Mouse (Mus musculus) ES-Bruce4 (cell line): Measurements from ENCODE around the gene Hoxb3. TPM values are rescaled to one million over a fixed set of nuclear protein-coding genes. Genes with fewer than 3 reads are reported as not detected.

Experiments used
- H3K27ac ChIP-seq: 2 replicates; pipeline ENCODE4 v1.5.1; 2012; ENCODE audit warnings: low read length, inconsistent platforms; ENCODE audit not compliant: insufficient read depth
- H3K27me3 ChIP-seq: 2 replicates; pipeline ENCODE4 v1.6.1; 2012; ENCODE audit warnings: mild to moderate bottlenecking, low read length, inconsistent platforms; ENCODE audit not compliant: control insufficient read depth, poor library complexity, insufficient read depth, severe bottlenecking
- H3K36me3 ChIP-seq: 2 replicates; pipeline ENCODE4 v1.6.1; 2012; ENCODE audit warnings: inconsistent platforms, mild to moderate bottlenecking, low read length, moderate library complexity; ENCODE audit not compliant: control insufficient read depth, poor library complexity, insufficient read depth, severe bottlenecking
- H3K4me1 ChIP-seq: one replicate; pipeline ENCODE4 v1.8.1; 2011; ENCODE audit warnings: low read length; ENCODE audit not compliant: control insufficient read depth, insufficient read depth
- H3K4me3 ChIP-seq: 2 replicates; pipeline ENCODE4 v1.5.1; 2011; ENCODE audit warnings: low read depth, mild to moderate bottlenecking, low read length
- H3K9ac ChIP-seq: 2 replicates; pipeline ENCODE4 v1.6.1; 2012; ENCODE audit warnings: low read depth, mild to moderate bottlenecking, inconsistent platforms; ENCODE audit not compliant: poor library complexity, severe bottlenecking
- H3K9me3 ChIP-seq: replicated peaks from 2 replicates; pipeline ENCODE4 v1.6.1; 2012; ENCODE audit warnings: mild to moderate bottlenecking, low read length, inconsistent platforms; ENCODE audit not compliant: control insufficient read depth, poor library complexity, insufficient read depth, severe bottlenecking
- CTCF ChIP-seq: IDR thresholded peaks from one replicate; pipeline ENCODE4 v1.8.1; 2011; ENCODE audit warnings: low read depth, low read length
- EP300 ChIP-seq: IDR thresholded peaks from 2 replicates; pipeline ENCODE4 v1.6.1; 2011; ENCODE audit warnings: low read depth, low read length; ENCODE audit not compliant: insufficient read depth
- POLR2A ChIP-seq: IDR thresholded peaks from one replicate; pipeline ENCODE4 v1.8.1; 2011; ENCODE audit warnings: low read length; ENCODE audit not compliant: insufficient read depth
- polyA plus RNA-seq: library from polyadenylated mRNA; stranded (reverse); fragments of >200 nt; gene quantifications from 2 replicates; pipeline ENCODE4 v1.2.4, GENCODE M21; 2011; ENCODE audit warnings: low read depth; ENCODE audit not compliant: missing spikeins, insufficient read depth, insufficient read length

Gene Hoxb3
- polyA plus RNA-seq, 1 experiment: not detected

DNA sequence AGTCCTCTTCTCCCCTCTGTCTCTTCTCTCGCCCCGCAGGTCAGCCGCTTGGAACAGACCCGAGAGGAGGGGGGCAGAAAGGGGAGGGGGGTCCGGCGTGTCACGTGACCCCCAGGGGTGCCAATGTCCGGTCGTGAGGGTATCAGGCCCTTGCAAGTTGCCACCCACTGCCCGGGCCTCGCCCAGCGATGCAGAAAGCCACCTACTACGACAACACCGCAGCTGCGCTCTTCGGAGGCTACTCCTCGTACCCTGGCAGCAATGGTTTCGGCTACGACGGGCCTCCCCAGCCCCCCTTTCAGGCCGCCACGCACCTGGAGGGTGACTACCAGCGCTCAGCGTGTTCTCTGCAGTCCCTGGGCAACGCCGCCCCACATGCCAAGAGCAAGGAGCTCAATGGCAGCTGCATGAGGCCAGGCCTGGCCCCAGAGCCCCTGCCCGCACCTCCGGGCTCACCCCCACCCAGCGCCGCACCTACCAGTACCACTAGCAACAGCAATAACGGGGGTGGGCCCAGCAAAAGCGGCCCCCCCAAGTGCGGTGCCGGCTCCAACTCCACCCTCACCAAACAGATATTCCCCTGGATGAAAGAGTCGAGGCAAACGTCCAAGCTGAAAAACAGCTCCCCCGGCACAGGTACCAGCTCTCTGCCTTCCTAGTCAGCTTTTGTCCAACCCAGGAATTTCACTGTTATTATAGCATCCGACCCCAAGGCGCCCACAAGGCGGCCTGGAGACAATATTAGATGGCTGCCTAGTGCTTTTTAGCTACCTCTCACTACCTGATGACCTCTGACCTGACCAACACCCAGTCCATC lies 21.1 kb downstream of the Hoxb3 start:
- TF ChIP-seq CTCF: no peak
- no peak for TF ChIP-seq EP300
- no peak for TF ChIP-seq POLR2A
- no peaks in the 10 kb centered on the region for H3K9me3 ChIP-seq
- no peaks in the 10 kb centered on the region for H3K36me3 ChIP-seq
- no peak overlapping the region for H3K27ac ChIP-seq
- H3K9ac ChIP-seq: no peak overlapping the region
- H3K27me3 ChIP-seq: peaks cover 70% of the 10 kb centered on the region
- H3K4me1 ChIP-seq: no peaks in the 10 kb centered on the region
- no peak overlapping the region for H3K4me3 ChIP-seq

DNA sequence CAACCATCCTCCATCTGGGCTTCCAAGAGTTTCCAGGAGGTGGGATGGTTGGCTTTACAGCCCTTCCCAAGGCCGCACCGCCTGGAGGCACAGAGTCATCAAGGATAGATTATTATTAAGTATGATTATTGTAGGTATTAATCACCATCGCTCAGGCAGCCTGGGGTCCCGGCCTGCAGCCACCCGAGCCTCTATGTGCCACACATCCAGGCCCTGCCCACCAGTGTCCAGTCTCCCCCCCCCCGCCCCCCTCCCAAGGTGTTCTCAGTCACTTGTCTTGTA lies 21.7 kb downstream of the Hoxb3 start:
- H3K27ac ChIP-seq: no peak overlapping the region
- no peak for TF ChIP-seq CTCF
- TF ChIP-seq EP300: no peak
- TF ChIP-seq POLR2A: no peak

DNA sequence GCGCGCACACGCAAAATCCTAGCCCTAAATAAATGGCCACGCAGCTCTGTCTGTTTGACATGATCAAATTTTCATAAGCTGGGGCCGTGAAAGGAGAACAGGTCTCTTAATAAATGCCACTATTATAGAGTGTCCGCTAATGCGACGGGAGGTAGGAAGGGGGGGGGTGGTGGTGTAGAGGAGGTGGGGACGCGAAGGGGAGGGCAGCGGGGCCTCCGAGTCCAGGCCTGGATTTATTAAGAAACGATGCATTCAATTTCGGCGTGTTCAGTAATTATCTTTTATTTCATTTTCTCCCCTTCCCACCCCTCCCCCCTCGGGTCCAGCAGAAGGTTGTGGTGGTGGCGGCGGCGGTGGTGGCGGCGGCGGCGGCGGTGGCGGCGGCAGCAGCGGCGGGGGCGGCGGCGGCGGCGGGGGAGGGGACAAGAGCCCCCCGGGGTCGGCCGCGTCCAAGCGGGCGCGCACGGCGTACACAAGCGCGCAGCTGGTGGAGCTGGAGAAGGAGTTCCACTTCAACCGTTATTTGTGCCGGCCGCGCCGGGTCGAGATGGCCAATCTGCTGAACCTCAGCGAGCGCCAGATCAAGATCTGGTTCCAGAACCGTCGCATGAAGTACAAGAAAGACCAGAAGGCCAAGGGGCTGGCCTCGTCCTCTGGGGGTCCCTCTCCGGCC lies 22.2 kb downstream of the Hoxb3 start:
- Histone ChIP-seq H3K9ac (0 out of 2 replicates have a peak overlapping the region, but pooled peaks have one; percentile 12), H3K4me1 (no peaks in the 10 kb centered on the region), H3K4me3 (peak overlapping the region; percentile 46), H3K9me3 (no peaks in the 10 kb centered on the region), H3K27ac (no peak overlapping the region), H3K27me3 (peaks cover 65% of the 10 kb centered on the region), H3K36me3 (no peaks in the 10 kb centered on the region)
- no peak for TF ChIP-seq POLR2A
- TF ChIP-seq EP300: no peak
- no peak for TF ChIP-seq CTCF

More for the DNA sequence above, 21.7 kb downstream of the Hoxb3 start:
- no peaks in the 10 kb centered on the region for H3K4me1 ChIP-seq
- peaks cover 65% of the 10 kb centered on the region for H3K27me3 ChIP-seq
- no peaks in the 10 kb centered on the region for H3K36me3 ChIP-seq
- no peak overlapping the region for H3K9ac ChIP-seq
- H3K9me3 ChIP-seq: no peaks in the 10 kb centered on the region
- H3K4me3 ChIP-seq: no peak overlapping the region

DNA sequence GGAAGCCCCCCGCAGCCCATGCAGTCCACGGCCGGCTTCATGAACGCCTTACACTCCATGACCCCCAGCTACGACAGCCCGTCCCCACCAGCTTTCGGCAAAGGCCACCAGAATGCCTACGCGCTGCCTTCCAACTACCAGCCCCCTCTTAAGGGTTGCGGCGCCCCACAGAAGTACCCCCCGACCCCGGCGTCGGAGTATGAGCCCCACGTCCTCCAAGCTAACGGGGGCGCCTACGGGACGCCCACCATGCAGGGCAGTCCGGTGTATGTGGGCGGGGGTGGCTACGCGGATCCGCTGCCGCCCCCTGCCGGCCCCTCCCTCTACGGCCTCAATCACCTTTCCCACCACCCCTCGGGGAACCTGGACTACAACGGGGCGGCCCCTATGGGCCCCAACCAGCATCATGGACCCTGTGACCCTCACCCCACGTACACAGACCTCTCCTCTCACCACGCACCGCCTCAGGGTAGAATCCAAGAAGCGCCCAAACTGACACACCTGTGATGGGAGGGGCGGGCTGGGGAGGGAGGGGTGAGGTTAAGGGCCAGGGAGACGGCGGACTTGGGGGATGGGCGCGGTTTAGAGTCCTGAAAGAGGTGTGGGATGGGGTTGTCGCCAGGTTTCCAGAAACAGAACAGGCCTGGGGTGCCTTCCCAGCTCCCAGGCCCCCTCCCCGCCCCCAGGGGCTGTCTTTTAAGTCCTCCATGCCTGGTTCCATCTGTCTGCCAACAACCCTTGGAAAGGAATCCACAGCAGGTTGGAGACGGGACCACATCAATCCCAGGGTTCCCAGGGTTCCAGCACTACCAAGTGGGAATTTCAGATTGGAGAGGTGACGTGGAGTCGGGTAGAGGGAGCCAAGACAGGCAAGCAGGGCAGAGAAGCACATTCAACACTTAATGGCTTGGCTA lies 23.0 kb downstream of the Hoxb3 start:
- Histone ChIP-seq H3K4me3 (peak overlapping the region; percentile 46), H3K9ac (0 out of 2 replicates have a peak overlapping the region, but pooled peaks have one; percentile 12), H3K4me1 (no peaks in the 10 kb centered on the region), H3K27ac (no peak overlapping the region), H3K9me3 (no peaks in the 10 kb centered on the region), H3K36me3 (no peaks in the 10 kb centered on the region), H3K27me3 (peaks cover 64% of the 10 kb centered on the region)
- no peak for TF ChIP-seq EP300
- TF ChIP-seq CTCF: peak; percentile 8

DNA sequence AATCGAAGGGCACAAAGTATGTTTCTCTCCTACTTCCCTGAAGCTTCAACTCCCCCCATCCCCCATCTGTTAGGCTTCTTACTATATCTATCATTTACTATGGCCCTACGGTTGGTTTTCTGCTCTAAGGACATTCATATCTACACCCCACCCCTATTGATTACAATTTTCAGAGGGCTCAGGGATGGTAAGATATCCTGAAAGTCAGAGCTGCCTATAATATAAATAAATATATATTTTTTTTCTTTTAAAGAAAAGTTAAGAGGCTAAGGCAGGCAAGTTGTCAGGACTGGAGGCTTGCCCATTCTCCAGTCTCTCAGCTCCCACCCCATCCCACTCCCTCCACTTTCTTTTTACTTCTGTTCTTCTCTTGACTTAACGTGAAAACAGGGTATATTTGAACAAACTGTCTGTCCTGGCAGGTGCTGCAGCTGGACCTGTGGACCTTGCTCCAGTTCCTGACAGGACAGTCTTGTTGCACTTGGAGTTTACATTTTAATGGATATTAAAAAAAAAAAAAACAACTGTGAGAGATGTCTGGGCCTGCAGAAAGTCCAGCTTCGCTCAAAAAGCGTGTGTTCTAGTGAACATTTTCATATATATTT lies 23.9 kb downstream of the Hoxb3 start:
- no peak overlapping the region for H3K27ac ChIP-seq
- TF ChIP-seq EP300 (no peak), POLR2A (no peak), CTCF (no peak)
- H3K36me3 ChIP-seq: no peaks in the 10 kb centered on the region
- H3K27me3 ChIP-seq: peaks cover 65% of the 10 kb centered on the region
- no peaks in the 10 kb centered on the region for H3K9me3 ChIP-seq
- no peak overlapping the region for H3K4me3 ChIP-seq
- no peak overlapping the region for H3K9ac ChIP-seq
- peaks cover 2% of the 10 kb centered on the region for H3K4me1 ChIP-seq
